Mouse (Mus musculus) limb, embryonic 11.5 days (tissue): Measurements from ENCODE around the gene Mknk1. TPM values are rescaled to one million over a fixed set of nuclear protein-coding genes. Genes with fewer than 3 reads are reported as not detected.

Experiments
- ATAC-seq: fragments of 200-750 bp; cut with Nextera tagmentation; 2 replicates; pipeline ENCODE4 v1.8.0; 2017; ENCODE audit warnings: low read depth; ENCODE audit not compliant: insufficient number of reproducible peaks, low FRiP score, low TSS enrichment
- DNase-seq: peaks from one replicate; pipeline ENCODE4 v3.0.0-alpha.2; 2015; ENCODE audit warnings: low spot score
- H3K27ac ChIP-seq: fragments of 300-500 bp; sonication (generic); replicated peaks from 2 replicates; pipeline ENCODE4 v1.5.1; 2014; ENCODE audit warnings: low read depth, mild to moderate bottlenecking, low read length
- H3K27me3 ChIP-seq: fragments of 300-500 bp; sonication (generic); 2 replicates; pipeline ENCODE4 v1.6.1; 2014; ENCODE audit warnings: mild to moderate bottlenecking, low read length, mixed read lengths; ENCODE audit not compliant: control insufficient read depth, insufficient read depth
- H3K36me3 ChIP-seq: fragments of 300-500 bp; sonication (generic); 2 replicates; pipeline ENCODE4 v1.6.1; 2014; ENCODE audit warnings: mild to moderate bottlenecking, low read length, moderate library complexity, mixed read lengths; ENCODE audit not compliant: control insufficient read depth, insufficient read depth
- H3K4me1 ChIP-seq: fragments of 300-500 bp; sonication (generic); 2 replicates; pipeline ENCODE4 v1.6.1; 2014; ENCODE audit warnings: low read length, mixed read lengths; ENCODE audit not compliant: control insufficient read depth, insufficient read depth
- H3K4me2 ChIP-seq: fragments of 300-500 bp; sonication (generic); 2 replicates; pipeline ENCODE4 v1.6.1; 2014; ENCODE audit warnings: low read depth, mild to moderate bottlenecking, moderate library complexity; ENCODE audit not compliant: severe bottlenecking
- H3K4me3 ChIP-seq: fragments of 300-500 bp; sonication (generic); 2 replicates; pipeline ENCODE4 v1.5.1; 2014; ENCODE audit warnings: low read depth, low read length
- H3K9ac ChIP-seq: fragments of 300-500 bp; sonication (generic); 2 replicates; pipeline ENCODE4 v1.6.1; 2014; ENCODE audit warnings: mild to moderate bottlenecking, low read length
- H3K9me3 ChIP-seq: fragments of 300-500 bp; sonication (generic); 2 replicates; pipeline ENCODE4 v1.6.1; 2016; ENCODE audit warnings: low read length; ENCODE audit not compliant: control insufficient read depth
- WGBS: fragments of 180-500 bp; shearing (Covaris S2); extraction: QIAGEN DNeasy Blood & Tissue Kit; methylation state at CpG from one replicate; pipeline ENCODE4 v1.1.7; 2014; 5-methylcytosine and 5-hydroxymethylcytosine counted together
- polyA plus RNA-seq: library from polyadenylated mRNA; unstranded; fragments of >200 nt; fragmentation: Nextera tagmentation; extraction: Ambion mirVana; gene quantifications from 2 replicates; pipeline ENCODE4 v1.2.1, GENCODE M21; 2014

Gene Mknk1
- polyA plus RNA-seq, 1 experiment from 2014 or later: 23.2 TPM

DNA sequence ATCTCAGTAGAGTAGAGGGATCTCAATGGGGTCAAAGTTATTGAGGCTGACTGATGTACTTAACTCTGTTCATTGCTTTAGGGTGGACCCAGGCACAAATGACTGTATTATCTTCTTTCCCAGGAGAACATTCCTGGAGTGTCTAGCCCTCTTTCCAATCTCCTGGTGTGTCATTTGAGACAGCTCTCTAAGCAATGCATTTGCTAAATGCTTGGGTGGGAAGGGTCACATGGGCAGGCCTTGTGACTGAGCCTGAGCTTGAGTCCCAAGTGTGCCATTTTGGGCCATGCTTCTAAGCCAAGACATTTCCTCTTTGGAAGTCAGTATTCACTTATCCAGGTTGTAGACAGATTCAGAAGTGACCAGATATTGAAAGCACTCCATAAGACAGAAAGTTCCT lies 17.6 kb upstream of the Mknk1 start:
- H3K36me3 ChIP-seq: no peaks in the 10 kb centered on the region
- H3K4me1 ChIP-seq: no peaks in the 10 kb centered on the region
- H3K4me2 ChIP-seq: no peak overlapping the region
- no peak overlapping the region for H3K9ac ChIP-seq
- no peak for DNase-seq
- no peak overlapping the region for H3K4me3 ChIP-seq
- no peaks in the 10 kb centered on the region for H3K9me3 ChIP-seq
- no peak overlapping the region for H3K27ac ChIP-seq
- ATAC-seq: no peak
- no peaks in the 10 kb centered on the region for H3K27me3 ChIP-seq

DNA sequence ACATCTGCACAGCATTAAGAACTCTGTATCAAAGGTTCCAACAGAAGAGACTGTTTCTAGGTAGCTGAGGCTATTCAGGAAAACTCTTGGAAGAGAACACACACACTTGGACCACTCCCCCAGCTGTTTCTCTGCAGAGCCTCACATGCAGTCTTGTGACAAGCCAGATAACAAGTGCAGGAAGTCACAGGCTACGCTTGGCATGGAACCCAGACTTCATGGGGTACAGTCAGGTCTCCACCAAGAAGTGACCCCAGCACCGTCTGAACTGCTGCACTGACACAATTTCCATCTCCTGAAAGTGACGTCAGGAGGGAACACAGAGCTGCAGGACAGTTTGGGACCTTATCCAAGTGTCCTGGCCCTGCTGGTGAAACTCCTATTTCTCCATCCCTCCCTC lies 17.1 kb upstream of the Mknk1 start:
- H3K9me3 ChIP-seq: no peaks in the 10 kb centered on the region
- no peaks in the 10 kb centered on the region for H3K36me3 ChIP-seq
- no peak overlapping the region for H3K4me2 ChIP-seq
- no peak for DNase-seq
- H3K27me3 ChIP-seq: no peaks in the 10 kb centered on the region
- no peak overlapping the region for H3K9ac ChIP-seq
- no peak overlapping the region for H3K27ac ChIP-seq
- no peaks in the 10 kb centered on the region for H3K4me1 ChIP-seq
- H3K4me3 ChIP-seq: no peak overlapping the region
- WGBS: 84% methylated on average over 3 of the region's 3 CpGs
- ATAC-seq: no peak

DNA sequence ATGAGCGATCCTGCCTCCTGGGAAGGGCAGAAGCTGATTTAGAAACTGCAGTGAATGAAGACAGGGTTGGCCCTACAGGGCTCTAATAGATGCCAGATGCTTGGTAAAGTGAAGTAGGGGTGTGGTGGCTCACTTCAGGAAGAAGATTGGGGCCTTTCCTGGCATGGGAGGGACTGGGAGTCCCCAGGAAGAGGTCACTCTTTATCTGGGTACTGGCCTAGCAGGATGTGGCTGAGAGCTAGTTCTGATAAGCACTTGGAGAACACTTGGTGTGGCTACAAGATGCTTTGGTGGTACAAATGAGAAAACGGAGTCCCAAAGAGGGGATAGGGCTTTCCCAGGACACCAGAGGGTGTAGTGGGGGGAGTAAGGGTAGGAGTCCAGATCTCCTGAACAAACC lies 14.8 kb upstream of the Mknk1 start:
- H3K9me3 ChIP-seq: no peaks in the 10 kb centered on the region
- H3K27me3 ChIP-seq: no peaks in the 10 kb centered on the region
- H3K4me2 ChIP-seq: no peak overlapping the region
- no peak overlapping the region for H3K4me3 ChIP-seq
- no peak for DNase-seq
- no peak overlapping the region for H3K27ac ChIP-seq
- WGBS: 57% methylated on average over 2 of the region's 2 CpGs
- ATAC-seq: no peak
- no peaks in the 10 kb centered on the region for H3K4me1 ChIP-seq
- H3K36me3 ChIP-seq: no peaks in the 10 kb centered on the region
- H3K9ac ChIP-seq: no peak overlapping the region

DNA sequence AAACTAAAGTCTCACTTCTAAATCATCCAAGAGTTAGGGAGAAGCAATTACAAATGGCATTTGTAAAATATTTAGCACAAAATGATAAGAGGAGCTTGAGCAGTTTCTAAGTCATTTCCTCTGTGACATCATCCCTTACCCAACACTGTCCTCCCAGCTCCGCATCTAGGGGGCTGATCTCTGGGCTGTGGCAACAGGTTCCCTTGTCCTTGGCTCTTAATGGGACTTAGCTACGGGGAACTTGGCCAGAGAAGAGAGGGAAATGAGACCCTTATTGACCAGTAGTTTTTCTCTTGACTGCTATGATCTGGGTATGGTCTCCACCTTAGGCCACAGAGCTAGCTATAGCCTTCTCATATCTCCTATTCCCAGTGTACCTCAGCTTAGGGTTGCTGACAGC lies 13.7 kb upstream of the Mknk1 start:
- H3K27me3 ChIP-seq: no peaks in the 10 kb centered on the region
- H3K4me1 ChIP-seq: no peaks in the 10 kb centered on the region
- H3K27ac ChIP-seq: no peak overlapping the region
- no peak for DNase-seq
- H3K9ac ChIP-seq: no peak overlapping the region
- no peak for ATAC-seq
- 85% methylated on average over 2 of the region's 2 CpGs for WGBS
- H3K9me3 ChIP-seq: no peaks in the 10 kb centered on the region
- H3K36me3 ChIP-seq: no peaks in the 10 kb centered on the region
- no peak overlapping the region for H3K4me2 ChIP-seq
- no peak overlapping the region for H3K4me3 ChIP-seq

DNA sequence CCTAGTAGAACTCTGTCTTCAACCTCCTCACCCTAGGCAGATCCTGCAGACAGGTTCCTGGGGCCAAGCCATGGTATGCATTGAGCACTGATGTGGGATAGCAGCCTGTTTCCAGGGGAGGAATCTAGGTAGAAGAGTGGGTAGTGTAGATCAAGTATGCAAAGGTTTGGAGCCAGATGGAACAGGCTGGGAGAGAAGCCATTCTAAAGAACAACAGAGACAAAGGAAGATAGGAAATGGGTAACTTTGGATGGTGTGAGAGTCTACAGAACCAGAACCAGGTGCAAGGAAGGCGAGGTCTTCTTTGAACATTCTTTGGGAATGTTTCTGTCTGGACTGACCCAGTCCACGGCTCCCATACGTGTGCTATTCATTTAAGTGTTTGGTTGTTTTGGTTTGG lies 11.9 kb upstream of the Mknk1 start:
- WGBS: 67% methylated on average over 3 of the region's 3 CpGs

DNA sequence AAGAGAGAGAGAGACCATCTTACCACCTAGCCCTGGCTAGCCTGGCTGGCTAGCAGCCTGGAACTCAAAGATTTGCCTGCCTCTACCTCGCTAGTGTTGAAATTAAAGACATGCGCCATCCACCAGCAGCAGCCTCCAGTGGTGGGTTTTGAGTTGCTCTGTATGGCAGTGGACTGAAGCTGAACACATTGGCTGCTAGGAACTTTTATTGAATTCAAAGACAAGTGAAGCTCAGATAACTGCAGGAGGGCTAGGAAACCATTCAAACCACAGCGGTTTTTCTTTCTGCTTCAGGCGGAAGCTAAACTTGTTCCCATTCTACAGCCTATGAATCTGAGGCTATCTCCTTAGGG lies 11.5 kb upstream of the Mknk1 start:
- H3K9ac ChIP-seq: peak overlapping the region; percentile 64
- ATAC-seq: no peak
- H3K27ac ChIP-seq: no peak overlapping the region
- no peaks in the 10 kb centered on the region for H3K9me3 ChIP-seq
- no peaks in the 10 kb centered on the region for H3K4me1 ChIP-seq
- peak overlapping the region; percentile 60 for H3K4me3 ChIP-seq
- DNase-seq: no peak
- no peaks in the 10 kb centered on the region for H3K36me3 ChIP-seq
- 2% methylated on average over 4 of the region's 4 CpGs for WGBS
- no peaks in the 10 kb centered on the region for H3K27me3 ChIP-seq
- H3K4me2 ChIP-seq: peak overlapping the region; percentile 65

More for the DNA sequence above, 11.9 kb upstream of the Mknk1 start:
- Histone ChIP-seq H3K4me3 (no peak overlapping the region), H3K9ac (no peak overlapping the region), H3K4me1 (no peaks in the 10 kb centered on the region), H3K27ac (no peak overlapping the region), H3K9me3 (no peaks in the 10 kb centered on the region), H3K4me2 (no peak overlapping the region), H3K36me3 (no peaks in the 10 kb centered on the region), H3K27me3 (no peaks in the 10 kb centered on the region)
- ATAC-seq (no peak), DNase-seq (no peak)

DNA sequence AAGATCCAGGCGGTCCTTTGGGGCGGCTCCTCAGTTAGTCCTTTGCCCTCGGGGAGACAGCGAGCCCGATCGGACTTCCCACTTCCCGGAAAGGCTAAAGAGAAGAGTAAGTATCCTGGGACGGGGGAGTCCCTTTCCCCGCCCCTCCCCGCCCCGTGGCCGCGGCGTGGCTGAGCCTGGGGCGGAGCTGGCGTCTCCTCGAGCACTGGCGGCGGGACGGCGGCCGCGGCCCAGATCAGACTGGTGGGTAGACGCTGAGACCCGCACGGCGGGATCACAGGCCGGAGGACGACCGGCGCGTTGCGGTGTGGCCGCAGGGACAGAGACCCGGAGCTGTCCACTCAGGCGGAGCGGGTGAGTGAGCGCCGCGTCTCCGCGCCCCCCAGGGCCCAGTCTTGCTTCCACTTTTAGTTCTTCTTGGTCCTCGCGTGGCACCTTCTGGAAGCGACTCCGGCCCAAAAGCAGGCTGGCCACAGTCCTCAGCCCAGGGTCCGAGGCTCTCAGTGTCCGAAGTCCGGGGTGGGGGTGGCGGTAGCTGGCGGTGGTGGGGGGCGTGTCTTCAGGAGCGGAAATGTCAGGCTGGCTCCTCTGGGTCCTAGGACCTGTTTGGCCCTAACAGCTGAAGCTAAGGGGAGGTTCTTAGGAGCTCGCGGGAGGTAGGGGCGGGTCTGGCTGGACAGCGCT lies 11.0 kb upstream of the Mknk1 start, which contains the start of gene Mob3c:
Gene Mob3c, plus strand, starts transcription at position 205 of the 684 bp plus-strand sequence.
- Histone ChIP-seq H3K4me2 (peak within 1 kb of the TSS; percentile 65), H3K9me3 (no peaks in the 10 kb centered on the region), H3K4me1 (no peaks in the 10 kb centered on the region), H3K27ac (no peak within 1 kb of the TSS), H3K4me3 (peak within 1 kb of the TSS; percentile 60), H3K9ac (peak within 1 kb of the TSS; percentile 64), H3K36me3 (no peaks in the 10 kb centered on the region), H3K27me3 (no peaks in the 10 kb centered on the region)
- DNase-seq (peak; percentile 77), ATAC-seq (peak; percentile 88)
- WGBS: under 1% methylated on average over 57 of the region's 57 CpGs

DNA sequence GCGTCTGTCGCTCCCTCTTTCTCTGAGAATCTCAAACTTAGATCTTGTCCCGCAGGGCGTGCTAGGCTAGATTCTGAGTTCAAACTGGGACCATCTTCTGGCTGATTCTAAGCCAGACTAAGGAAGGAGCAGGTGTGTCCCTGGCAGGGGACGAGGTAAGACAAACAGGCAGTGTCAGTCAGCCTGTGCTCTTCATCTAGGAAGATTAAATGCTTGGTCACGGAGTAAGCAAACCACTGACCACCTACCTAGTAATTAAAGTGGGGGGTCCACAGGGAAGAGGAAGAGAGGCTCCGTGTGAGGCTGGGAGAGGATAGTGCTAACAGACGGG lies 10.5 kb upstream of the Mknk1 start:
- Histone ChIP-seq H3K4me1 (no peaks in the 10 kb centered on the region), H3K9me3 (no peaks in the 10 kb centered on the region), H3K4me3 (peak overlapping the region; percentile 60), H3K36me3 (no peaks in the 10 kb centered on the region), H3K9ac (no peak overlapping the region; the same call in 1 of the 2 replicates), H3K27me3 (no peaks in the 10 kb centered on the region), H3K27ac (no peak overlapping the region), H3K4me2 (peak overlapping the region; percentile 65)
- 9% methylated on average over 8 of the region's 8 CpGs for WGBS
- DNase-seq (no peak), ATAC-seq (peak; percentile 20; the same call in 1 of the 2 replicates)

DNA sequence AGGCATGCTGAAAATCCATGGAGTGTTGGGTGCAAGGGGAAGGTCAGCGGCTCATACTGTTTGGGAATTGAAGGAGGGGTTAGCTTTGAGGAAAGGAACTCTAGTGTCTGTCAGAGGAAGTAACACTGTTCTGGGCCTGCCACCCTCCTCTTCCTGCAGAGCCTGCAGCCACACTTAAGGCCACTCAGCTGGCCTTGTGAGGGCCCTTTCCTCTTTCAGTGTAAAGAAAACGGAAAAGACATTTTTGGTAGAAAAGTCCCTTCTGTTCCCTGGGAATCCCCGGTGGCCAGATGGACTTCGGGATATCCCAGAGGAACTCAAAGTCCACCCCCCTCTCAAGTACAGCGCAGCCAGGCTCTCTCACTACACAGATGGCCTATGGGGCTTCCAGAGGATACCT lies 8.5 kb upstream of the Mknk1 start:
- ATAC-seq (no peak), DNase-seq (no peak)
- Histone ChIP-seq H3K27me3 (no peaks in the 10 kb centered on the region), H3K9me3 (no peaks in the 10 kb centered on the region), H3K36me3 (no peaks in the 10 kb centered on the region), H3K4me1 (no peaks in the 10 kb centered on the region), H3K4me2 (no peak overlapping the region), H3K27ac (no peak overlapping the region), H3K4me3 (no peak overlapping the region), H3K9ac (no peak overlapping the region)
- WGBS: 80% methylated on average over 5 of the region's 5 CpGs
